Mouse (Mus musculus) E14TG2a.4 (cell line): ENCODE measurements at regions not wholly inside any gene's neighbourhood (a gene's known extent, or its start where the extent isn't known, plus 50 kb on each side); places are given as distances from the start of the nearest gene placed in this dataset.

Experiments used
- H3K27me3 ChIP-seq: 2 replicates; pipeline ENCODE4 v1.6.1; 2014; ENCODE audit warnings: low read length, control low read depth; ENCODE audit not compliant: insufficient read depth
- H3K36me3 ChIP-seq: 2 replicates; pipeline ENCODE4 v1.6.1; 2014; ENCODE audit warnings: low read length, control low read depth; ENCODE audit not compliant: insufficient read depth
- H3K4me1 ChIP-seq: replicated peaks from 2 replicates; pipeline ENCODE4 v1.6.1; 2014; ENCODE audit warnings: low read depth, low read length, control low read depth
- H3K4me3 ChIP-seq: replicated peaks from 2 replicates; pipeline ENCODE4 v1.5.1; 2014; ENCODE audit warnings: mild to moderate bottlenecking, low read length
- H3K9me3 ChIP-seq: 2 replicates; pipeline ENCODE4 v1.6.1; 2014; ENCODE audit warnings: low read length, control low read depth
- CTCF ChIP-seq: conservative IDR thresholded peaks from 2 replicates; pipeline ENCODE4 v1.5.1; 2014; ENCODE audit warnings: low read length
- NANOG ChIP-seq: IDR thresholded peaks from 2 replicates; pipeline ENCODE4 v1.6.1; 2014; ENCODE audit warnings: borderline replicate concordance, low read length, mixed read lengths
- POU5F1 ChIP-seq: IDR thresholded peaks from 2 replicates; pipeline ENCODE4 v1.6.1; 2014; ENCODE audit warnings: low read length, borderline replicate concordance

GRCm38 (mm10) chr10:92170856-92171255 lies 551.4 kb downstream of the Nedd1 start:
- H3K9me3 ChIP-seq: no peaks in the 10 kb centered on the region
- H3K4me1 ChIP-seq: no peaks in the 10 kb centered on the region
- H3K36me3 ChIP-seq: no peaks in the 10 kb centered on the region
- no peak for TF ChIP-seq NANOG
- TF ChIP-seq CTCF: no peak
- no peak for TF ChIP-seq POU5F1
- no peak overlapping the region for H3K4me3 ChIP-seq
- H3K27me3 ChIP-seq: no peaks in the 10 kb centered on the region

- Histone ChIP-seq H3K36me3 (no peaks in the 10 kb centered on the region), H3K9me3 (no peaks in the 10 kb centered on the region), H3K4me1 (peaks cover 21% of the 10 kb centered on the region), H3K27me3 (peaks cover 4% of the 10 kb centered on the region; the same call in 1 of the 2 replicates), H3K4me3 (no peak overlapping the region)
- TF ChIP-seq NANOG: no peak
- no peak for TF ChIP-seq CTCF
- TF ChIP-seq POU5F1: no peak
Measured at GRCm38 (mm10) chr10:92166057-92166456, 556.2 kb downstream of the Nedd1 start.

DNA sequence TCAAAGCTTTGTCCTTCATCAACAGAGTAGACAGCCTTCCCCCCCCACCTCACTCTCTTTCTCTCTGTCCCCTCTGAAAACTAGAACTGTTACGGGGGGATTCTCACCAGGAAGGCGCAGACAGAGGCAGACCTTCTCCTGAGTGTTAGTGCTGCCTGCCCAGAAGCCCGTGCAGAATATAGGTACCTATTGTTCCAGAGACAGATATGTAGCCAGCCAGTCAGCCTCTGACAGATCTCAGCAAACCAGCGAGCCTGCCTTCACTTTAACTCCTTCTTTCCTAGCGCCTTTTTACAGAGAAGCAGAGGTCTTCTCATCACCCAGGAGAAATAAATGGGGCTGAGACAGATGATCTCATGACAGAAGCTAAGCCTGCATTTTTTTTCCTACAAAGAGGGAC lies 557.2 kb downstream of the Nedd1 start:
- Histone ChIP-seq H3K4me3 (no peak overlapping the region), H3K27me3 (peaks cover 4% of the 10 kb centered on the region; the same call in 1 of the 2 replicates), H3K36me3 (no peaks in the 10 kb centered on the region), H3K4me1 (peaks cover 21% of the 10 kb centered on the region), H3K9me3 (no peaks in the 10 kb centered on the region)
- no peak for TF ChIP-seq POU5F1
- no peak for TF ChIP-seq CTCF
- no peak for TF ChIP-seq NANOG

DNA sequence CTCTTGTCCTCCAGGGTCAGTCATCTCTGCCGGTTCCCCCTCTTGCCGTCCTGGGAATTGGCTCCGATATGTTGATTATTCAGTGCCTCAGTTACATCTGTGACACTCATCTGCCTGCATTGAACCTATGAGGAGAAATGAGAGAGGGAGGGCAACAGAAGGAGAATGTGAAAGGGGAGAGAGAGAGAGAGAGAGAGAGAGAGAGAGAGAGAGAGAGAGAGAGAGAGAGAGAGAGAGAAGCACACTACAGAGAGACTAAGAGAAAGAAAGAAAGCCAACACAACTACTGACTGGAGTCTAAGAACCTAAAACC lies 557.6 kb downstream of the Nedd1 start:
- TF ChIP-seq CTCF: no peak
- no peak for TF ChIP-seq POU5F1
- no peak for TF ChIP-seq NANOG
- Histone ChIP-seq H3K9me3 (no peaks in the 10 kb centered on the region), H3K27me3 (peaks cover 4% of the 10 kb centered on the region; the same call in 1 of the 2 replicates), H3K4me1 (peaks cover 21% of the 10 kb centered on the region), H3K4me3 (no peak overlapping the region), H3K36me3 (no peaks in the 10 kb centered on the region)

GRCm38 (mm10) chr10:92163851-92164647 lies 558.2 kb downstream of the Nedd1 start:
- H3K9me3 ChIP-seq: no peaks in the 10 kb centered on the region

GRCm38 (mm10) chr10:92163071-92163504 lies 559.1 kb downstream of the Nedd1 start:
- no peak overlapping the region for H3K4me3 ChIP-seq
- H3K9me3 ChIP-seq: no peaks in the 10 kb centered on the region
- TF ChIP-seq CTCF (no peak), NANOG (peak; percentile 22; the same call in 1 of the 2 replicates), POU5F1 (peak; percentile 61; the same call in 1 of the 2 replicates)
- H3K36me3 ChIP-seq: no peaks in the 10 kb centered on the region
- H3K27me3 ChIP-seq: peaks cover 4% of the 10 kb centered on the region; the same call in 1 of the 2 replicates
- H3K4me1 ChIP-seq: peaks cover 21% of the 10 kb centered on the region

More at GRCm38 (mm10) chr10:92163851-92164647, 558.2 kb downstream of the Nedd1 start:
- no peak overlapping the region for H3K4me3 ChIP-seq
- no peak for TF ChIP-seq POU5F1
- no peak for TF ChIP-seq CTCF
- no peak for TF ChIP-seq NANOG
- peaks cover 21% of the 10 kb centered on the region for H3K4me1 ChIP-seq
- peaks cover 4% of the 10 kb centered on the region; the same call in 1 of the 2 replicates for H3K27me3 ChIP-seq
- H3K36me3 ChIP-seq: no peaks in the 10 kb centered on the region

DNA sequence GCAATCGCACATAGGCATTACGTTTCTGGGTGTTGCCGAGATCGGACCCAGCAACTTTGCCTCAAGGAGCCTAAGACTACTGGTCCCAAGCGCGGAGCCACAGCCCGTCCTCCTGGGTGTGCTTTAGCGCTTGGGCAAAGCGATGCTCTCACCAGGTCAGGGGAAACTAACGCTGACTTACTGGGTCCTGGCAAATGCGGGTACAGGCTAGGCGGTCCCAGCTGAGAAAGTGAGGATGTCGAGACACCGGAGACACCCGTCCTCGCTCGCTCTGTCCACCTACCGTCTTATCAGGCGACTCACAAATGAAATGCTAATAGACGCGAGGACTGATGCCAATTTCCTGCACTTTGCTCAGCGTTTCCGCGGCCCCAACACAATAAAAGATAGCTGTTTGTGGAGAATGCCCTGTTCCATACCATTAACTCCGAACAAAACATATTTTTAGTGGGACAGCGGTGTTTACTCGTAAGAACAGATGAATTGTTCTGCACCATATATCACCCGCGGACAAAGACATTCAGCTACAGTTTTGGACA lies 559.7 kb downstream of the Nedd1 start:
- Histone ChIP-seq H3K9me3 (no peaks in the 10 kb centered on the region), H3K4me3 (peak overlapping the region; percentile 52), H3K27me3 (peaks cover 4% of the 10 kb centered on the region; the same call in 1 of the 2 replicates), H3K36me3 (no peaks in the 10 kb centered on the region), H3K4me1 (peaks cover 21% of the 10 kb centered on the region)
- TF ChIP-seq POU5F1 (no peak), NANOG (no peak), CTCF (no peak)

- Histone ChIP-seq H3K36me3 (no peaks in the 10 kb centered on the region), H3K27me3 (peaks cover 4% of the 10 kb centered on the region; the same call in 1 of the 2 replicates), H3K4me3 (no peak overlapping the region), H3K4me1 (peaks cover 21% of the 10 kb centered on the region), H3K9me3 (no peaks in the 10 kb centered on the region)
- TF ChIP-seq POU5F1: no peak
Measured at GRCm38 (mm10) chr10:92161501-92161900, 560.7 kb downstream of the Nedd1 start.

GRCm38 (mm10) chr10:92146263-92146662 lies 576.0 kb downstream of the Nedd1 start:
- TF ChIP-seq POU5F1 (no peak), NANOG (no peak)
- Histone ChIP-seq H3K27me3 (no peaks in the 10 kb centered on the region), H3K4me3 (no peak overlapping the region), H3K9me3 (no peaks in the 10 kb centered on the region), H3K36me3 (no peaks in the 10 kb centered on the region), H3K4me1 (no peaks in the 10 kb centered on the region)
